Mouse (Mus musculus) stomach, embryonic 15.5 days (tissue): ENCODE results near the gene Atp1b2. TPM values are rescaled to one million over a fixed set of nuclear protein-coding genes. Genes with fewer than 3 reads are reported as not detected.
"Not testable (repeated sequence)": the region's sequence is repeated elsewhere in the genome, so short reads cannot be mapped to it uniquely, and the experiment has no call there.

Experiments
- ATAC-seq: fragments of 200-750 bp; cut with Nextera tagmentation; 2 replicates; pipeline ENCODE4 v1.8.0; 2017; ENCODE audit warnings: low read depth, moderate number of reproducible peaks, moderate TSS enrichment; ENCODE audit not compliant: insufficient read depth, low FRiP score
- H3K27ac ChIP-seq: fragments of 300-500 bp; sonication (generic); 2 replicates; pipeline ENCODE4 v1.5.1; 2015; ENCODE audit warnings: mild to moderate bottlenecking, inconsistent platforms
- H3K27me3 ChIP-seq: fragments of 300-500 bp; sonication (generic); replicated peaks from 2 replicates; pipeline ENCODE4 v1.6.1; 2015; ENCODE audit warnings: inconsistent platforms
- H3K36me3 ChIP-seq: fragments of 300-500 bp; sonication (generic); 2 replicates; pipeline ENCODE4 v1.6.1; 2015; ENCODE audit warnings: inconsistent platforms
- H3K4me1 ChIP-seq: fragments of 300-500 bp; sonication (generic); 2 replicates; pipeline ENCODE4 v1.6.1; 2015; ENCODE audit warnings: inconsistent platforms
- H3K4me2 ChIP-seq: fragments of 300-500 bp; sonication (generic); 2 replicates; pipeline ENCODE4 v1.6.1; 2015; ENCODE audit warnings: mild to moderate bottlenecking, inconsistent platforms
- H3K4me3 ChIP-seq: fragments of 300-500 bp; sonication (generic); replicated peaks from 2 replicates; pipeline ENCODE4 v1.5.1; 2015; ENCODE audit warnings: inconsistent platforms
- H3K9ac ChIP-seq: fragments of 300-500 bp; sonication (generic); 2 replicates; pipeline ENCODE4 v1.6.1; 2015; ENCODE audit warnings: inconsistent platforms
- H3K9me3 ChIP-seq: fragments of 300-500 bp; sonication (generic); 2 replicates; pipeline ENCODE4 v1.6.1; 2016; ENCODE audit warnings: inconsistent platforms
- WGBS: fragments of 180-500 bp; shearing (Covaris S2); methylation state at CpG from one replicate; pipeline ENCODE4 v1.1.7; 2015; 5-methylcytosine and 5-hydroxymethylcytosine counted together
- polyA plus RNA-seq: library from polyadenylated mRNA; unstranded; fragments of >200 nt; fragmentation: Nextera tagmentation; extraction: Ambion mirVana; gene quantifications from 2 replicates; pipeline ENCODE4 v1.2.1, GENCODE M21; 2015

The Atp1b2 gene
- 7.5 and 7.7 TPM in 2 replicates for polyA plus RNA-seq

DNA sequence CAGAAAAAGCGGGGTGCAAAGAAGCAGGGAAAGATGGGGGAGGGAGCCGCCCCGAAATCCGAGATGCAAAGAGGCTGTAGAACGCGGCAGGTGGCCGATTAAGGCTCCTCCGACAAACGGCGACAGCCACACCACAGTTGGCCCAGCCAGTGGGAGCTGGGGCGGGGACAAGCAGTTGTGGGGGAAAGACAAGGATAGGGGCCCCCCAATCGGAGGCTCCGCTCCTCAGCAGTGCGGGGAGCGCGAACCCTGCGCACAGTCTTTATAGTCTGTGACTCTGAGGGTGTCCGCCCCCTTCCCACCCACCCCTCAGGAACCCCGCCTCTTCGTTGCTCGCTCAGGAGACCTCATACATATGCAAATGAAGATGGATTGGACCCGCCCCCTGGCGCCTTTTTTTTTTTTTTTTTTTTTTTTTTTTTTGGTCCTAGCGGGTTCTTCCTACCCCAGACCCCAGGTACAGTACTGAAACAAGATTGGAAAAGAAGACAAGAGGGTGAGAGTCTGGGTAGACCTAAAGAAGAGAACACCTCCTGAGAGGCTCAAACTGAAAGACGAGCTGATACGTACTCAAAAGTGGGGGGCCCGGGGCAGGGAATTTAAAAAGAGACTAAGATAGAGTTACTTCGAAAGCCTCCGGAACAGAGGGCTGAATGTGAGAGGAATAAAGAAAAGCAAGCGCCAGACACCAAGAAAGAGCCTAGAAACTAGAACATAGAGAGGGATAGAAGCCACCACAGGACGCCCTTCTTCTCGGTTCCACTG lies at the start of gene Atp1b2:
Gene Atp1b2 (minus strand): TSS at position 217 of the 765 bp plus-strand sequence.
- Histone ChIP-seq H3K9ac (peak within 1 kb of the TSS; percentile 62), H3K9me3 (no peaks in the 10 kb centered on the region), H3K4me3 (peak within 1 kb of the TSS; percentile 59), H3K27ac (peak within 1 kb of the TSS; percentile 51), H3K4me1 (peaks cover 23% of the 10 kb centered on the region), H3K27me3 (peaks cover 10% of the 10 kb centered on the region; the same call in 1 of the 2 replicates), H3K4me2 (peak within 1 kb of the TSS; percentile 91), H3K36me3 (no peaks in the 10 kb centered on the region)
- peak; percentile 86 for ATAC-seq
- WGBS = 3% methylated on average over 32 of the region's 32 CpGs

DNA sequence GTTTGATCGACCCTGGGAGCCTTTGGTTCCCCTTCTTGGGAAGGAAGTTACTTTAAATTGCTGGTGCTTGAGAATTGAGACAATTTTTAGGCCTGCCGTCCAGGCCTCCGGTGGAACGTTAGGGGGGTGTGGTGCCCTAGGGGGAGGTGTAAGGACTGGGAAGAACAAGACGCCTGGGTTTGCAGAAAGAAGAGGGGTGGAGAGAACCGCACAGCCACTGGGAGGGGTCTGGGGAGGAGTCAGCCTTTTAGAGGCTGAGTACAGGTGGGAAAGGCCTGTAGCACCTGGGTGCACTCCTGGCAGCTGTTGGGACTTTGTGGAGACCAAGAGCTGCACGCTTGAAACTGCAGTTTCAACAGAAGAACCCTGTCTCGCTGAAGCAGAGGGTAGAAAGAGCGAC lies 49.0 kb upstream of the Atp1b2 start:
- Histone ChIP-seq H3K27me3 (no peaks in the 10 kb centered on the region), H3K36me3 (peaks cover 52% of the 10 kb centered on the region), H3K4me3 (peak overlapping the region; percentile 22; the same call in 1 of the 2 replicates), H3K9ac (no peak overlapping the region), H3K4me2 (peak overlapping the region; percentile 40; the same call in 1 of the 2 replicates), H3K4me1 (peaks cover 20% of the 10 kb centered on the region), H3K9me3 (no peaks in the 10 kb centered on the region), H3K27ac (peak overlapping the region; percentile 86)
- 0 out of 2 replicates have a peak, but pooled peaks have one; percentile 18 for ATAC-seq
- 34% methylated on average over 9 of the region's 9 CpGs for WGBS

DNA sequence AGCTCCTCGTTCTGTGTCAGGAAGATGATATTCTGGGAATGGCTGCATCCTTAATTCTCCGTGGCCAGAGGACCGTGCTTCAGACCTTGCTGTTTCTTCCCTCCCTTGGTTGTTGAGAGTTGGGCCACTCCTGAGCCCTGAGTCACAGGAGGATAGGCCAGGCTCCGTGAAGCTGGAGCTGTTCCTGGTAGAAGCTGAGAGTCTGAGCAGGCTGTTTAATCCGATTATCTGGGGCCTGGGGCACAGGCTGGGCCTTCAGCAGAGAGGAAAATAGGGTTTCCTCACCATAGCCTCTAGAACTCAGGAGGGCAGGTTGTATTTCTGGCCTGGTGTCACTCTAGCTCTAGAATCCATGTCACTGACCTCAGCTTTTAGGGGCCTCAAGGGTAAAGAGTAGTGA lies 47.7 kb upstream of the Atp1b2 start:
- 69% methylated on average over 5 of the region's 5 CpGs for WGBS
- no peak overlapping the region for H3K4me2 ChIP-seq
- H3K27me3 ChIP-seq = no peaks in the 10 kb centered on the region
- H3K9me3 ChIP-seq = no peaks in the 10 kb centered on the region
- no peak overlapping the region for H3K4me3 ChIP-seq
- H3K27ac ChIP-seq = no peak overlapping the region
- H3K36me3 ChIP-seq = peaks cover 56% of the 10 kb centered on the region
- no peak overlapping the region for H3K9ac ChIP-seq
- peaks cover 20% of the 10 kb centered on the region for H3K4me1 ChIP-seq
- ATAC-seq = no peak

DNA sequence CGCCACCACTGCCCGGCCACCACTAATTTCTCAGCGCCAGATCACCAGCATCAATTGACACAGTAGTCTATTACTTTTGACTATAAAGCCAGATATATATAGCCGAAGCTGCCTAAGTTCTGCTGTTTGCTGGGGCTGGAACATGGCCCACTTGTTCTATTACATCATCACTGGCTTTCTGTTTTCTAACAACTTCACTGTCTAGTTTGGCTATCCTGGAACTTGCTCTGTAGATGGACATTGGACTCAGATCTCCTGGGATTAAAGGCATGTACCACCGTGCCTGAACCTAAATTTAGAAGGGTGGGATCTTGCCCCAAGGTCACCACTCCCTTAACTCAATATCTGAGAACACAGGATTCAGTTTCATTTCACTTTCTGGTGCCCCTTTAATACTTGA lies 40.1 kb upstream of the Atp1b2 start:
- H3K4me2 ChIP-seq = no peak overlapping the region
- no peak overlapping the region for H3K27ac ChIP-seq
- H3K4me3 ChIP-seq = no peak overlapping the region
- ATAC-seq = no peak
- H3K36me3 ChIP-seq = peaks cover 72% of the 10 kb centered on the region
- no peaks in the 10 kb centered on the region for H3K27me3 ChIP-seq
- WGBS = 89% methylated on average over 5 of the region's 5 CpGs
- H3K9ac ChIP-seq = no peak overlapping the region
- H3K4me1 ChIP-seq = no peaks in the 10 kb centered on the region
- H3K9me3 ChIP-seq = no peaks in the 10 kb centered on the region

DNA sequence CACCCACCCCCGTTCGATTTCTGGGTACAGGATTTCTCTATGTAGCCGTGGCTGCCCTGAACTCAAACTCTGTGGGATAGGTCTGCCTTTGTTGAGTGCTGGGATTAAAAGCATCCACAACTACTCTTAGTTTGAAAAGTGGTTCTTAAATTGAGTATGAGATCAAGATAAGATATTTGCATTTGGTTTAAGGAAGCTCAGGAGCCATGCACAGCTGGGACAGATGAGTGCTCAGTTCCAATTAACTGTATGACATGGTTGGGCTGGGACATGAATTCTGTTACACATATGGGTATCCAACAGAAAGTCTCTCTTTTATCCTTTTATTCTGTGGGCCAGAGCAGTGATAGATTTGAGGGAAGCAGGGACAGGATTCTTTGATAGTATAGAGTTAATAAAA lies 29.7 kb upstream of the Atp1b2 start:
- no peak overlapping the region for H3K27ac ChIP-seq
- WGBS = 70% methylated on average over 3 of the region's 3 CpGs
- no peak for ATAC-seq
- no peak overlapping the region for H3K4me2 ChIP-seq
- H3K9me3 ChIP-seq = no peaks in the 10 kb centered on the region
- H3K27me3 ChIP-seq = no peaks in the 10 kb centered on the region
- peaks cover 8% of the 10 kb centered on the region; the same call in 1 of the 2 replicates for H3K4me1 ChIP-seq
- H3K36me3 ChIP-seq = peaks cover 12% of the 10 kb centered on the region
- H3K9ac ChIP-seq = no peak overlapping the region
- no peak overlapping the region for H3K4me3 ChIP-seq

DNA sequence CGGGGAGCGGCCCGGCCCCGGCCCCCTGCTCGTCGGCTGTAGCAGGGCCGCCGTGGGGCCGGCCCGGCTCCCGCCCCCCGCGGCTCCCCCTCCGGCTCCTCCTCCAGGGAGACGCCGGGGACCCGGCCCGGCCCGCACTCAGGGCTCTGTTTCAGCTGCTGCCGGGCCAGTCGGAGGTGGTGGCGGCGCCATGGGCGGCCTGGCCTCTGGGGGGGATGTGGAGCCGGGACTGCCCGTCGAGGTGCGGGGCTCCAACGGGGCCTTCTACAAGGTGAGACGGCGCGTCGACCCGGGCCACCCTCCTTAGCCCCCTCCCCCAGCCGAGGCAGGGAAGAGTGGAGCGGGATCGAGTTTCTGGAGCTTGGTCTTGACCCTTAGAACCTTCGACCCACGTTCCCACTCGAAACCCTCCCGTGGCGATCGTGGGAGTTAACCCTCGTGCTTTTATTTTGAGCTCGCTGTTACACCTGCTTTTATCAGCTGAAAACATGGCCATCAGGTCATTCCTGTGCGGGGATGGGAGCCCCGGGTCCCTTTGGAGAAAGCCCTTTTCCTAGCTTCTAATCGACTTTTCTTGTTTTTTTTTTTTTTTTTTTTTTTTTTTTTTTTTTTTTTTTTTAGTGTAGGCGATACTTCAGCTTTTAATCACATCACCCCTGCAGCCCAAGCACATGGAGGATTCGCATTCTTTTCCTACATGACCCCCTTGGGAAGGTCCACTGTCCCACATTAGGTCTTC lies 27.6 kb upstream of the Atp1b2 start:
- peak overlapping the region; percentile 99 for H3K9ac ChIP-seq
- peak; percentile 48 for ATAC-seq
- WGBS = under 1% methylated on average over 32 of the region's 50 CpGs

DNA sequence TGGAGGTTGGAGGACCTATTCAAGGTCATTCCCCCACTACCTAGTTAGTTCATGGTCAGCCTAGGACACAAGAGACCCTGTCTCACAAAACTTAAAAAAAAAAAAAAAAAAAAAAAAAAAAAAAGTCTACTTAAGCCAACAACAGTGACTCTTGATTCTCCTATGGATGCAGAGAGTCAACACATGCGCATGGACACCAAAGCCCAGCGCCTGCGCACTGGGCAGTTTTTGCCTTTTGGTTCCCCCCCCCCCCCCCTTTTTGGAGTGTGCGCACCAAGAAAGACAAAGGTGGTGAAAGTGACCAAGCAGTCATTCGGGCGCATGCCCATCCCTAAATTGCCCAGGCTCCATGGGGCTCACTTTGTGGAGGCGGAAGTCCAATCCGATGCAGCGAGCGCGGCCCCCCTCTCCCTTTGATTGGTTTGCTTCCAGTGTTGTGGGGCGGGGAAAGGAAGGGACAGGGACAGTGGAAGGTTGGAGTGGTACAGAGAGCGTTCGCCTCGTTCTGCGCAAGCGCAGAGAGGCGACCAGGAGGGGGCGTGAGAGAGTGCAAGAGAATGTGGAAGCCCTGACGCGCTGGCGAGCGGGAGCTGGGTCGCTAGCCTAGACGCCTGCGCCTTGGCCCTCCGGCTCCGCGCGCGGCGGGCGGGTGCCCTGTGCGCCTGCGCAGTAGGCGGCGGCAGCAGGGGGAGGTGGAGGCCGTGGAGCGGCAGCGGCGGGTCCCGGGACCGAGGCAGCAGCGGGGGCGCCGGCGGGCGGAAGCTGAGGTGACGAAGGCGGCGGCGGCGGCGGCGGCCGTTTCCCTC lies 26.7 kb upstream of the Atp1b2 start, which contains the start of gene Fxr2:
Gene Fxr2 (plus strand): TSS at position 707 of the 806 bp plus-strand sequence.
- Histone ChIP-seq H3K27ac (peak within 1 kb of the TSS; percentile 97), H3K9me3 (no peaks in the 10 kb centered on the region), H3K4me2 (peak within 1 kb of the TSS; percentile 64), H3K36me3 (no peaks in the 10 kb centered on the region), H3K4me1 (peaks cover 8% of the 10 kb centered on the region; the same call in 1 of the 2 replicates), H3K27me3 (no peaks in the 10 kb centered on the region), H3K9ac (peak within 1 kb of the TSS; percentile 99), H3K4me3 (peak within 1 kb of the TSS; percentile 98)
- WGBS = under 1% methylated on average over 49 of the region's 56 CpGs
- ATAC-seq = peak; percentile 98

More for the DNA sequence above, 27.6 kb upstream of the Atp1b2 start:
- Histone ChIP-seq H3K4me2 (peak overlapping the region; percentile 64), H3K27me3 (no peaks in the 10 kb centered on the region), H3K36me3 (no peaks in the 10 kb centered on the region), H3K27ac (peak overlapping the region; percentile 97), H3K9me3 (no peaks in the 10 kb centered on the region), H3K4me1 (peaks cover 8% of the 10 kb centered on the region; the same call in 1 of the 2 replicates), H3K4me3 (peak overlapping the region; percentile 98)

DNA sequence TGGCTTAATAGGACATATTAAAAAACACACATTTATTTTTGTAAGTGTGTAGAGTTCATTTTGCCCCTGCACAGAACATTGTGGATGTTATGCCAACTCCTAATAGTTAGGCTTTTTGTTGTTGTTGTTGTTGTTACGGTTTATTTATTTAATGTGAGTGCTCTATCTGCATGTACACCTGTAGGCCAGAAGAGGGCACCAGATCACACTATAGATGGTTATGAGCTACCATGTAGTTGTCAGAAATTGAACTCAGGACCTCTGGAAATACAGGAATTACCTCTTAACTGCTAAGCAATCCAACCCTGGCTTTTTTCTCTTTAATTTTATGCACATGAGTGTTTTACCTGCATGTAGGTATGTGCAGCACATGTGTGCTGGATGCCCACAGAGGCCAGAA lies 24.1 kb upstream of the Atp1b2 start:
- Histone ChIP-seq H3K4me2 (no peak overlapping the region), H3K36me3 (no peaks in the 10 kb centered on the region), H3K27me3 (no peaks in the 10 kb centered on the region), H3K4me3 (no peak overlapping the region), H3K9ac (no peak overlapping the region), H3K9me3 (no peaks in the 10 kb centered on the region), H3K27ac (no peak overlapping the region), H3K4me1 (0 out of 2 replicates have a peak, but pooled peaks cover 7% of the 10 kb centered on the region)
- 76% methylated on average over 1 of the region's 1 CpGs for WGBS
- ATAC-seq = no peak

DNA sequence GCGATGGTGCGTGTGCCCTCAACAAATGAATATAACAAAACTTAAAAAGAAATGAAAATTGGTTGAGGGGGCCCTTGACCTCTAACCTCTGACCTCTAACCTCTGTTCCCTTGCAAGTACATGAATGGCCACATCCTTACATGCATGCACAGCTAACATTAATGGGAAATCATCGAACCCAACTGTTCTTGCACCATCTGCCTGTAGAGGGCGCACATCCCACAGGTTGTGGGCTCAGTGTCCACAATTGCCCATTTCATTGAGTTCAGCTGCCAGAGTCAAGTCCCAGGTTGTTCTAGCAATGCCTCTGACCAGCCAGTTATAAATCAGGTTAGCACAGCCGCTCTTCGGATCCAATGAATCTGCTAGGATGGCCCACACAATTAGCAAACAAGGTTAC lies 22.5 kb upstream of the Atp1b2 start:
- no peaks in the 10 kb centered on the region for H3K36me3 ChIP-seq
- H3K27ac ChIP-seq = no peak overlapping the region
- no peaks in the 10 kb centered on the region for H3K4me1 ChIP-seq
- WGBS = 36% methylated on average over 6 of the region's 6 CpGs
- no peak overlapping the region for H3K9ac ChIP-seq
- no peak overlapping the region for H3K4me2 ChIP-seq
- no peak for ATAC-seq
- H3K27me3 ChIP-seq = no peaks in the 10 kb centered on the region
- H3K9me3 ChIP-seq = no peaks in the 10 kb centered on the region
- no peak overlapping the region for H3K4me3 ChIP-seq

DNA sequence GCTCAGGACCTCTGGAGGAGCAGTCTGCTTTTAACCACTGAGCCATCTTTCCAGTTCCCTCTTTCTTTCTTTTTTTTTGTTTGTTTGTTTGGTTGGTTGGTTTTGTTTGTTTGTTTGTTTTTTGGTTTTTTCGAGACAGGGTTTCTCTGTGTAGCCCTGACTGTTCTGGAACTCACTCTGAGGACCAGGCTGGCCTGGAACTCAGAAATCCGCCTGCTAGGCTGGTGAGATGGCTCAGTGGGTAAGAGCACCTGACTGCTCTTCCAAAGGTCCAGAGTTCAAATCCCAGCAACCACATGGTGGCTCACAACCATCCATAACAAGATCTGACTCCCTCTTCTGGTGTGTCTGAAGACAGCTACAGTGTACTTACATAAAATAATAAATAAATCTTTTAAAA lies 18.6 kb upstream of the Atp1b2 start:
- not testable (repeated sequence) for ATAC-seq
- WGBS = 81% methylated on average over 2 of the region's 2 CpGs

DNA sequence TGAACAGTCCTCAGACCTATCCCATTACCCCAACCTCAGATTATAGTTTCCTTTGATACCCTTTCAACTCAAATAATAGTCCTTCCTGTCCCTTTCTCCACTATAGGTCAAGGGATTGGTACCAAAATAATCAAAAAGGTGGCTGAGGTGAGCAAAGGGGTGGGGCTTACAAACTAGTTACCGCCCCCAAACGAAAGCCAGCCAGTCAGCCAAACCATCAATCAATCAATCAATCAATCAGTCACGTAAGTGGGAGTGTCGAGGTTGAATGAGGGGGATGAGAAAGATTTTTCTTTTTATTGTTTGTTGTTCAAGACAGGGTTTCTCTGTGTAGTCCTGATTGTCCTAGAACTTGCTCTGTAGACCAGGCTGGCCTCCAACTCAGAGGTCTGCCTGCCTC lies 17.3 kb upstream of the Atp1b2 start:
- ATAC-seq = no peak
- H3K4me2 ChIP-seq = peak overlapping the region; percentile 77; the same call in 1 of the 2 replicates
- H3K27ac ChIP-seq = no peak overlapping the region
- H3K36me3 ChIP-seq = no peaks in the 10 kb centered on the region
- H3K9me3 ChIP-seq = no peaks in the 10 kb centered on the region
- H3K9ac ChIP-seq = no peak overlapping the region
- H3K27me3 ChIP-seq = no peaks in the 10 kb centered on the region
- H3K4me3 ChIP-seq = peak overlapping the region; percentile 59; the same call in 1 of the 2 replicates
- 0 out of 2 replicates have a peak, but pooled peaks cover 9% of the 10 kb centered on the region for H3K4me1 ChIP-seq
- 70% methylated on average over 4 of the region's 4 CpGs for WGBS

More for the DNA sequence above, 18.6 kb upstream of the Atp1b2 start:
- not testable (repeated sequence) for H3K27ac ChIP-seq, H3K27me3 ChIP-seq, H3K4me1 ChIP-seq, H3K9ac ChIP-seq, H3K9me3 ChIP-seq, H3K4me2 ChIP-seq, H3K36me3 ChIP-seq, H3K4me3 ChIP-seq
